Mouse (Mus musculus) heart, postnatal 25 days (tissue): Measurements from ENCODE around the gene Bmx. TPM values are rescaled to one million over a fixed set of nuclear protein-coding genes. Genes with fewer than 3 reads are reported as not detected.

Experiments
- DNase-seq: peaks from one replicate; pipeline ENCODE4 v3.0.0; 2022; ENCODE audit warnings: low spot score
- intact Hi-C: fragments of 180-260 bp; cut with DNase I; formaldehyde crosslinking; loops from one replicate; pipeline ENCODE4 v1.15.1; 2025
- total RNA-seq, 2 experiments: library from RNA; stranded (reverse); gene quantifications; 2 replicates each; pipeline ENCODE4 v1.2.3; 2021

Bmx gene
- total RNA-seq = 1 to 10 TPM; 2.4 to 3.2 TPM

DNA sequence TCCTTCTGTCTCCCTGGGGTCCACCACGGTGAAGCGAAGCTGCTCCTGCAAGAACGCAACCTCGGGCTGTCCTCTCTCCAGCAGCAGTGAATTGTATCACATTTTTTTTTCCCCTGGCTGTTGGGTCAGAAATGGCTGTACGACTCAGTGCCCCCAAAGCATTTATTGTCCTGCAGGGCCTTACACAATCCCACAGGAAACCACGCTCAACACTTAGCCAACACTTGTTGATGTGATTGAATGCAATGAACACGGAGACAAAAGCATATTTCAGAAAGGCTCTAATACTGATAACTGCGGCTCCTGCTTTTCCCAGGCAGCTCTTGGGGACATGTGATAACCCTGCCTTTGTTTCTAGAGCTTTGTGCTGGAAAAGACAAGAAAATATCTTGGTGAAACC, at the start of gene Bmx:
Bmx (minus strand) TSS at position 137 of the 400 bp plus-strand sequence.
- intact Hi-C loops = no loop called here
- no peak for DNase-seq

DNA sequence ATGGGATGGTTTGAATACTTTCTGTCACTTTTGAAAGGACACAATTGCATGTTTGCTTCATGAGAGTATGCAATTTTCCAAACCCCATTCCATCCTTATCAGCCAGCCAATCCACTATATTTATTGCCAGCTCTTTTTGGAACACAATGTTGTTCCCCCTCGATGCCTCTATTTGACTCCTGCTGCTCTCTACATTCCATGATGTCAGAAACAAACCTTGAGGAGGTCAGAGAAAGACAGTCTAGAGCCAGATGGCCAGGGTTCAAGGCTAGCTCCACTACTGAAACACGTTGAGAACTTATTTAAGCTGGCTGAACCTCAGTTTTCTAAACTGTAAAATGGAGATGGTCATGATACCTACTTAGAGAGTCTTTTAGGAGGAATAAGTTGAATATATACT, 48.3 kb upstream of the Bmx start:
- DNase-seq = no peak
- intact Hi-C loops = no loop called here

DNA sequence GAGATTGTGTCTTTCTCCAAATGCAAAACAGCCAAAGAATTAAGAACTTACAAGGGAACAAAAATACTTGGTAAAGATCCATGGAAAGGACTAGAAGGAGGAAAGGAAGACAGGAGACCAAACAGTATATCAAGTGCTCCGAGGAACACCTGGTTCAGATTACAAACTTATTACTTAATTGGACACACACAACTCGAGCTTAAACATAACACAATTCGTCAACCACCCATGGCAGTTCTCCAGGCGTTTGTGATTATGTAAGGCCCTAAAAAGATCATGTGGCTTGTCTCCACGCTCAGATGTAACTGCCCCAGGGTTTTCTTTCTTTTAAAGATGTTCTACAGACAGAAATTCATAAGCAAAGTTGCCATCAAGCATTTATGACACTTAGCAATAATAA, 33.2 kb upstream of the Bmx start:
- intact Hi-C loops = no loop called here
- no peak for DNase-seq

DNA sequence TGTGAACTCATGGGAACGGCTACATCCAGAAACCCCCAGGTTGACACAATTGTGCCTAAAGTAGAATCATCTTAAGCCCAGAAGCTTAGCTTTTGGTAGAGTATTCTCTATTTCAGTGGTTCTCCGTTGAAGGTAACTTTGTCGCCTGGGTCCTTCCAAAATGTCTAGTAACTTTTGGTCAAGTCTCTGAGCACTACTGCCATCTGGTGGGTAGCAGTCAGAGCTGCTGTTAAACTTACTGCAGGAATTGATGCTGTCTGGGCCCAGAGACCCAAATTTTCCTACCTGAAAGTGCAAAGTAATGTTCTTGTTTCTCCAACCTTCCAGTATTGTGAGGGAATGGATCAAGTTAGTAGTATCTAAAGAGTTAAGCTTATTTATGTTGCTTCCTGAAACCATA, 29.1 kb upstream of the Bmx start:
- DNase-seq = no peak

DNA sequence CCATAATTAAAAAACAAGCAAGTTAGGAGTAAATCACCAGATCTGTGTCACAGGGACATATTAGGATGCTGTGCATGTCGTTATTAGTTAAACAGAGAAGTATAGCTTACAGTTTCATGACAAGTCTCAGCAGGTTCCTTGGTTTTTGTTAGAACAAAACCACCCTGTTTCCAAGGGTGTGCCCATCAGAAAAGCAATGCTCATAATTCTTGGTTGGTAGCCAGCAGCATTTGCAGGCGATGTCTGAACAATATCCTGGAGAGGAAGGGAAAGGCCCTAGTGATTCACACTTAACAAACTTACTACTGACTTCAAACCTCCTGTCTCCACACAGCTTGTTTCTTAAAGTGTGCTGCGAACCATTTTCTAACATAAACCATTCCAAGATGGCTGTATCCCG, 25.8 kb upstream of the Bmx start:
- intact Hi-C loops = no loop called here
- no peak for DNase-seq

More for the DNA sequence above, 29.1 kb upstream of the Bmx start:
- intact Hi-C loops = loop anchor here (5.0 kb wide), 1 partner anchor 110 kb away; no protein-coding TSS in a partner anchor

DNA sequence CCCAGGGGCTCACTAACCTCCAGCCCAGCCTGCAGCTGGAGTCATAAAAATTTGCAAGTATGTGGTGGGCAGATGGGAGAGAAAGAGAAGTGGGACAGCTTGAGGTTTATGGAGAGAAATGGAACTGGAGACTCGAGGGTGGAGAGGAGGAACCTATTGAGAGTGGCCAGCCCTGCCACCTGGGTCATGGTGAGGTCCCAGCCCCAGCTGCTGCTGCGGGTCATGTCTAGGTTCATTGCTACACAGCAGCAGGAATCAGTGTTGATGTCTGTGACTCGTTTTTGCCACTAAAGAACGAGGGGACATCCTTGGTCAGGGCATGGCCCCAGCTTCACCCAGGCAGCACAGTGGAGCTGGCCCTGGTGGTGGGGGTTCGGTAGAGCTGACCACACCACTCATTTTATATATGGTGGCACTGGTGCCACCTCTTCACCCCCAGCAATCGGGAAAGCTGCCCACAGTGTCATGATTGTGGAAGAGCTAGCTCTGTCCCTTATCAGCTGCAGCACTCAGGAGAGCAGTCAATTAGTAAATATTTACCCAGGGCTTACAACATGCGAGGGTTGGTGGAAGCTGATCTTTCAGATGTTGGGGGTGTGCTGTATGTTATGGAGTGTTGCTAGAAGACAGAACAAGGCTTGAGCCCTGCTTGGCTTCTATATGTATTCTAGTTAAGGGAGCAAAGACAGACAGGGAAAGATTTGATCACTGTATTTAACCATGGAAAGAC, 23.1 kb upstream of the Bmx start:
- DNase-seq = no peak
- intact Hi-C loops = no loop called here

DNA sequence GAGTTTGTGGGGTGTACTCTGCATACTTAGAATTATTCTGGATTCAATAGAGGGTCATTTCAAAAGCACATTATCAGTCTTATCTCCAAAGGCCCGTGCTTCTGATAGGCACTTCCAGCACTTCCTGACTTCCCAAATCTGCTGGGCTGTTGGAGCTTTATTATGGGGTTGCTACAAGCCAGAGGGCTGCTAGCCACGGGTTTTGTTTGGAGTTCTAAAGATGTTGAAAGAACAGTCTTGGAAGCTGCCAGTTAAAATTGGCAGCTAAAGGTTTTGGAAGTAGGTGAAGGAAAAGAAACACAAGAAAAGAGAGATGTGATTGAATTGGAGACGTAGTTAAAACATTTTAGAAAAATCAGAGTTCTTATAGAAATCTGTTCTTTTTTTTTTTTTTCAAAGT, 17.5 kb upstream of the Bmx start:
- intact Hi-C loops = no loop called here
- peak; percentile 8 for DNase-seq

DNA sequence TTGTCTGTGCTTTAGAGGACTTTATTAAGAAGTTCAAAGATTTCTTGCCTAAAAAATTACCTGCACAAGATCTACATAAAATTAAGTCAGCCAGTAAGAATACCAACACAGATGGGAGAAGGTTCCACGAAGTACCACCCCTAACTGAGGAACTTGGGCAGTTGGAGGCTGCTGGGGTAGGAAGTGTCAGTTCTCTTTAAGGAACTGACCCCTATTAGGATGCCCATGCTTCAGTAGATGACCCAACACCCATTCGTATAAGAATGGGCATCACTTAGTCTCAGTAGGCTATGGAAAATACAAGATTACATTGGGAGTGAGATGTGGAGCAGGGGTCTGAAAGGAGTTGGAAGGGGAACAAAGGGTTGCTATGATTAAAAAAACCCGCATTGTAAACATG, 12.6 kb upstream of the Bmx start:
- intact Hi-C loops = no loop called here

DNA sequence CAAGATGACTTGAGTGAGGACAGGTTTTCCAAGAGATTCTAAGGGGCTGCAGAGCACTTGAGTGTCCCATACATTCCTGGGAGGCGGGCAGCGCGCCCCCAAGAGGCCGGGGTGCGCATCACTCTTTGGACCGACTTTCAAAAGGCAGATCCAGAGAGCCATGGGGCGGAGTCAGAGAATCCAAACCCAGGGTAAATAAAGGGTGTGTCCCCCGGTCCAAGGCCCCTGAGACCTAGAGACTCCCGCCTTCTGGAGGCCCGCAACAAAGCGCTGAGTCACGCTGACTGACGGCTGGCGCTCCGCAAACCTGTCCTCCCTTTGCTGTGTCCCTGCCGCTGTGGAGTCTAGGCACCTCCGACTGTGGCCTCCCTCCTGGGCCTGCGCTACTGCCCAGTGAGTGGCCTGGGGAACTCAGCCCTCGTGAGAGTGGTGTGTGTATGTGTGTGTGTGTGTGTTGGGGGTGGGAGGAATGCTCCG, 11.3 kb upstream of the Bmx start, which contains the start of gene Pir:
Pir (plus strand) TSS at position 87 of the 477 bp plus-strand sequence.
- intact Hi-C loops = loop anchor here (5.0 kb wide), 1 partner anchor 87 kb away; no protein-coding TSS in a partner anchor

More for the DNA sequence above, 12.6 kb upstream of the Bmx start:
- DNase-seq = no peak

DNA sequence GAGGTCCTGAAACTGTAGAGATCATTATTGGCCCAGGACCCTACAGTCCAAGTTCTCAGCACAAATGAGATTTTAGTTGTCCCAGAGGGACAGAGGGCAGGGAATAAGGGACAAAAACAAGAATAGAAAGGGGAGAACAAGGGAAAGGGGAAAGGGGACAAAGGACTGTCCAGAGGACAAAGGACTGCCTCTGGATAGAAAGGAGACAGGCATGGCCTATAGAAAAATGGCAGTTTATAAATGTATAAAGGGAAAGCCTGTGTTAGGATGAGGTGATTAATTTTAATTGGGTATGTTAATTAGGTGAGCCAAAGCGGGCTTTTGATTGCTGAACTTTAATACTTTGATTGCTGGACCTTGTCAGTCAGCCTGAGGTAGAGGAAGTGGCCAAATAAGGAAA, 6.9 kb upstream of the Bmx start:
- intact Hi-C loops = loop anchor here (5.0 kb wide), 1 partner anchor 83 kb away; no protein-coding TSS in a partner anchor
- no peak for DNase-seq

More for the DNA sequence above, 11.3 kb upstream of the Bmx start, which contains the start of gene Pir:
- DNase-seq = peak; percentile 26

DNA sequence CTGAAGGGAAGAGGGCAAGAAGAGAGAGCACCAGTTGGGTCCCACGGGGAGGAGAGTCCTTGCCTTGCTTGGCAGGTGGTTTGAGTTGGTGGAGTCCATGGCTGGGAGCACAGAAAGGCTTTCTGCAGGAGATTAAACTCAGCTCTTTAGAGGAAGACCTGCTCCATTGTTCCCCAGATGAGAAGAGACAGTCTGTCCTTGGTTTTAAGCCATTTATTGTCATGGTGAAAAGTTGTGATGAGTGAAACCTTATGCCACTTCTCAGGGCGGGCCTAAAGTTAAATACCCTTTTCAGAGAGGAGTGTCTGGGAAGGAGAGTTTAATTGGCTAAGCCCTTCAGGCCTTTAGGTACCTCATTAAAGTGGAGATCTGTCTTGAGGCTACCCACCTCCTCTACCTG, 4.3 kb upstream of the Bmx start:
- intact Hi-C loops = no loop called here
- DNase-seq = no peak

DNA sequence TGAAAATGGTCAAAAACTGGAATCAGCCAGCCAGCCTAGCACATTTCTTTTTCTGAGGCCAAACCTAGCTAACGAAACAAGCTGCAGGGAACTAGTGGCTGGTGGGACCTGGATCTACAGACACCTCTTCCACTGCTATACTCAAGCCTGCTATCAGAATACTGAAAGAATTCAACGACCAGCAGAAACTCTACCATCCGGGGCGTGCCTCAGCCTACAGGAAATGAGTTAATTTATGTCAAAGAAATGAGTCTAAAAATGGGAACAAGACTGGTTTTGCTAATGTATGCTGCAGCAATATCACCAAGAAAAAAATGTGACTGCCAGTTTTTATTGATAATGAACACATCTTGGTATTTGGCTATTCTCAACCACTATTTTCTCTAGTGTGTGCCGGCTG, 669 bp upstream of the Bmx start:
- intact Hi-C loops = no loop called here
- DNase-seq = no peak

DNA sequence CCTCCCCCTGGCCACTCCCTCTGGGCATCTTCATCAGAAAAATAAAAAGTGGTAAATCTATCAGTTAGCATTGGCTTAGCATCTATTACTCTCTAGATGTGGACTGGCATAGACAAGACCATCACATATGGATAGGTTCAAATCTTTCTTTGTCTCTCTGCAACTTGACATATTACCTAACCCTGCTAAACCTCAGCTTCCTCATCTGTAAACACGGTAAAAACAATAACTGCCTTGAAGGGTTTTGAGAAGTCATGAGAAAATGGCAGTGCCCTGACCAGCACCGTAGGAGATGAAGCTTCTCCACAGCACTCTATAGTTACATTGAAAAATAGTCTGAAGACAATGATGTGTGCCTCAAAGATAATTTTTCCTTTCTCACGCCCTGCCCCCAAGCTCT, 1.5 kb downstream of the Bmx start:
- intact Hi-C loops = no loop called here
- DNase-seq = no peak

DNA sequence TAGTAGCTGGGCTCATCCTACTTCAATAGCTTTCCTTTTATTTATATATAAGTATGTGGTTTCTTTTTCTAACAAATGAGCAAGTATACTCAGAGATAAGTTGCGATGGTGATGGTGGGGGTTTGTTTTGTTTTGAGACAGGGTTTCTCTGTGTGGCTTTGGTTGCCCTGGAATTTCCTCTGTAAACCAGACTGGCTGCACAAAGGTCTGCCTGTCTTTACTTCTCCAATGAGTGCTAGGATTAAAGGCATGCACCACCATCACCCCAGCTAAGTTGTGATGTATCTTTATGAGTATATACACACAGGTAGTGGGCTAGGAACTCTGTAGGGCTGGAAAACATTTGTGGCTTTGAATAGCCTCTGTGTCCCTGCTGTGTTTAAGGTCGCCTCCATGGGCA, 11.3 kb downstream of the Bmx start:
- intact Hi-C loops = no loop called here

DNA sequence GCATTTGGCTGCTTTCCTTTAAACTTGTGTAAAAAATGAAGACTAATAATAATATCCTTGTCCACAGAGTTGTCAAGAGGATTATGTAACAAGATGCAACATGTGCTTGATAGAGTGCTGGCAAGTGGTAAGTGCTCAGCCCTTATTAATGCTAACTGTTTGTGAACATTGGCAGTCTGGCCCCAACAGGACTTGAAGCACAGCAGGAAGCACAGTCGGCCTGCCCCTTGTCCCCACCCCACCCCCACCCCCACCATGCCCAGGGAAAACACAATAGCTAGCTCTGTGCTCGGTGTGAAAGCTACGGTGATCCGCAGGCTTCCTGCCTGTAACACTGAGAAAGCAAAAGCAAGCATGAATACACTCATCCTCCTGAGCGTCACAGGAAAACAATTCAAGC, 12.3 kb downstream of the Bmx start:
- no peak for DNase-seq
- intact Hi-C loops = no loop called here

More for the DNA sequence above, 11.3 kb downstream of the Bmx start:
- no peak for DNase-seq

DNA sequence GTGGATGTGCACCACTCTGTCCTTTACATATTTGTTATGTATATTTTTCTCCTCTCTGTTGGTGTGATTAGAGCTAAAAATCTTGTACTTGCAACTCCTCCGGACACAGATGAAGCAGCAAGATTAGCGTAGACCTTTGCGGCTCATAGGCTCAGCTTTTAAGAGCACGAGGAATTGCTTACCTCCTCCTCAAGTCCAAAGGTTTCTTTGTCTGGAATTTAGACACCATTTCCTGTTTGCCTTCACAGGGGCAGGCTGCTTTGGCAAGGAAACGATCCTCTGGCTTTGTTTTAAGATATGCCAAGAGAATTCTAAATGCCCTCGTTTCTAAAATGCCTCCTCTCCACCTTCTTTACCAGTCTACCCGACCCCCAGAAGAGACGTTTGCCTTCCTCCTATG, 24.6 kb downstream of the Bmx start:
- intact Hi-C loops = no loop called here
- DNase-seq = no peak

DNA sequence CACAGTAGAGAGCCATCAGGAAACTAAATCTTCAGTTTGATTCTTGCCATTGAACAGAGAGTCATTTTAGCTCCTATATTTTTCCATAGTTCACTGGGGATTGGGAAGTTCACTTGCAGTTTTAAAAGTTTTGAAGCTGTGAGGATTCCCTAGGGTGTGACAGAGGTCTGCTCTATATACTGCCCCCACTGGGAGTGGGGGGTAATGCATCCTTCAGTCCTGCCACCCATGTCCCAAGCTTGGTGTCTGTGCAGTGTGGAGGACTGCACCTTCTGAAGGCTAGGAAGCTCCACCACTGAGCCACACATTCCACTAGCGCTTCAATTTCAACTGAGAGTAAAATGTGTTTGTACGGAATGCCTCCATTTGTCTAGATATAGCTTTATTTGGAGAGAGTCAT, 36.0 kb downstream of the Bmx start:
- intact Hi-C loops = no loop called here
- DNase-seq = no peak

DNA sequence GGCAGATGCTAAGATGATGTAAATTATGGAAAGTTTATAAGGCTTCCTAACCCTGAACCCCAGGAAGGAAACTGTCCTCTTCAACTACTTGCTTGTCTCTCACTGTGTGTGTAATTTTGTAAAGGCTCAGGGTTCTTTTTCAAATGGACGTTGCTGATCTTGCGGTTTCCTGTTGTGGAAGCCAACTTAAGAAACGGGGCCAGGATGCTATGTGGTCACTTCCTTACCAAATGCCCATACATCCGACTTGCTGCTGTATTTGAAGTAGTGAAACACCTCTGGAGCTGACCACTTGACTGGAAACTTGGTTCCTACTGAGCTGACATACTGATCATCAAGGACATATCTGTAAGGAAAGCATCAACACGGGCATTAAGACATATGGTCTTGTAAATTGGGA, 57.4 kb downstream of the Bmx start:
- intact Hi-C loops = no loop called here
- DNase-seq = no peak

DNA sequence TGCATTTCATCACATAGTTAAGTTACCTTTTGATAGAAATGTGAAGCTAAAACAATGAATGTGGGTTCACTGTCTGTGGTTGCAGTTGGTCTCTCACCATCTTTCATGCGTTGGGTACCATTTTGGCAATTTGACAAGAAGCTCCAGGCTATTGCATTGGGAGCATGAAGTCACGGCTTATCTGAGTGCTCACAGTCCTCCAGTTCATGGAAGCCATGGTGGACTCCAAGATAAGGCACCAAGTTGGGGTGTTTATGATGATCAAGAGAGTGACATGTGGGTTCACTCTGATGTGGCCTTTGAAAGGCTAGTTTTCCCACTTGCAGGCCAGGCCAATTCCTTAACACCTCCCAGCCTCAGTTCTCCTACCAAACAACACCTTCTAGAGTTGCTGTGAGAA, 60.3 kb downstream of the Bmx start:
- no peak for DNase-seq
- intact Hi-C loops = no loop called here

DNA sequence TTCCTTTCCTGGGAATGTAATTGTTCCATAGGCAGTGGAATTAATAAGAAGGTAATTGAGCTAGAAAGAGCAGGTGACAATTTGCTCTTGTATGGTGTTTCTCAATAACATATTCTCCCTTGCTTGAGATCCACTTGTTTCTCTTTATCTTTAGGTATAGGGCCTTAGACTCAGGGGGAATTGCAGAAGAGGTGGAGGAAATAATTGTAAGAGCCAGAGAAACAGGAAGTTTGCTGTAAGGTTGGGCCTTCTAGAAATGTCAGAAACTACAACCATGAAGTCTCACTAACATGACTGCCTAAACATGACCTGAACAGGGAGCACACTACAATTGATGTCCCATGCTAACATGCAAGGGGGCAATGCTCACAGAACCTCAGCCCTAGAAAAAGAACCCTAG, 68.1 kb downstream of the Bmx start:
- intact Hi-C loops = no loop called here
- DNase-seq = no peak

DNA sequence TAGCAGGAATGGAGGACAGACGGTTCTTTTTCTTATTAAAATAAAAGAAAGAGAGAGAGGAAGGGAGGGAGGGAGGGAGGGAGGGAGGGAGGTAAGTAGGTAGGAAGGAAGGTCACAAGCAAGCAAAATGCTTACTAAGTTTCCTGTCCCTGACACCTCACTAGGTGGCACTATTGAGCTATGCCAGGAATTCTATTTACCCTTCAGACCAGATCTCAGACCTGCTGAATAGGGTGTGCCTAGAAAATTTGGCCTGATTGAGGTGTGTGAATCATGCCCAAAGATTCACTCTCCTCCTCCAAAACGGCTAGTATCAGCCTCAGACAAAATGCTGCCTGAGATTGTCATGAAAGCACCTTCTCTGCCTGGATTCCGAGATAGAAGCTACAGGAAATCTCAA, 74.1 kb downstream of the Bmx start:
- DNase-seq = no peak
- intact Hi-C loops = loop anchor here (1.0 to 5.0 kb wide), 4 partner anchors 83 to 265 kb away; partner anchors contain the start of gene Pir

DNA sequence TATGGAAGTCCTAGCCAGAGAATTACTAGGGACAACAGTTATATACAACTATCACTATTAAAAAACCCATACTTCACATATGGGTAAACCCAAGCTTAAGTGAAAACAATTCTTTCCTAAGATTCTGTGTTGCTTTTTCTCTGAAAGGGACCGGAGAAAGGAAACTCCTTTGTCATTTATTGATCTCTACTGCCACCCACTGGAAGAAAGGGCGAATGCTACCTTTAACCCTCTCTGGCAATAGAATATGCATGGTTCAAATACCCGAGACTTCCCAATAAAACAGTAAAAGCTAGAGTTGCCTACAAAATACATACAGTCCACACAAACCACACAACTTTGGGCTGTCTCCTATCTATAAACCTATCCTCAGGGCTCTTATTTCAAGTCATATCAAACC, 78.2 kb downstream of the Bmx start:
- no peak for DNase-seq
- intact Hi-C loops = loop anchor here (2.0 to 10.0 kb wide), 3 partner anchors 77 to 1265 kb away; partner anchors contain the start of gene Pir
